31 mouse cellular contexts compared by ENCODE assay signal in genomic region chr2:168156361-168156760, GRCm38 (mm10). TPM values are rescaled to one million over a fixed set of nuclear protein-coding genes. Genes with fewer than 3 reads are reported as not detected.
DNase-seq lines count a peak whose midpoint lies in the region; ATAC-seq and TF ChIP-seq lines count a peak whose summit lies in the region.
"Had no signal": no experiment of that assay in that cellular context is flagged by ENCODE, and none has a peak within 500 bp of the region (broad histone marks: within the 10 kb centered on the region; RNA-seq: fewer than 3 reads in every experiment).

No protein-coding gene starts in this region.

- H3K9ac ChIP-seq in kidney, embryonic 15.5 days, result no peak overlapping the region
- H3K9ac ChIP-seq in midbrain, embryonic 13.5 days (replicated peaks), result no peak overlapping the region
- peak overlapping the region; percentile 34; the same call in 1 of the 2 replicates for H3K9ac ChIP-seq in ES-E14 (ENCODE audit: insufficient read depth, low read depth, low read length, poor library complexity, severe bottlenecking)
- H3K9ac ChIP-seq: embryonic facial prominence, embryonic 15.5 days; heart, embryonic 15.5 days; hindbrain, embryonic 12.5 days; intestine, embryonic 15.5 days; limb, embryonic 15.5 days; liver, embryonic 15.5 days; lung, embryonic 15.5 days had no signal

- no peaks in the 10 kb centered on the region for H3K36me3 ChIP-seq in kidney, embryonic 15.5 days
- H3K36me3 ChIP-seq in midbrain, embryonic 10.5 days, result no peaks in the 10 kb centered on the region
- no peaks in the 10 kb centered on the region for H3K36me3 ChIP-seq in midbrain, embryonic 13.5 days
- H3K36me3 ChIP-seq in ES-E14 (ENCODE audit: control insufficient read depth, insufficient read depth, low read length, poor library complexity, severe bottlenecking), result no peaks in the 10 kb centered on the region
- H3K36me3 ChIP-seq: embryonic facial prominence, embryonic 10.5 days; embryonic facial prominence, embryonic 15.5 days; heart, embryonic 15.5 days; hindbrain, embryonic 12.5 days; intestine, embryonic 15.5 days; limb, embryonic 10.5 days; limb, embryonic 15.5 days; liver, embryonic 15.5 days; lung, embryonic 15.5 days had no signal

- H3K27me3 ChIP-seq in kidney, embryonic 15.5 days, result no peaks in the 10 kb centered on the region
- H3K27me3 ChIP-seq in midbrain, embryonic 10.5 days (ENCODE audit: low read depth, poor library complexity, severe bottlenecking), result peaks cover 53% of the 10 kb centered on the region
- 0 out of 2 replicates have a peak, but pooled peaks cover 11% of the 10 kb centered on the region for H3K27me3 ChIP-seq in midbrain, embryonic 13.5 days
- H3K27me3 ChIP-seq: embryonic facial prominence, embryonic 15.5 days; heart, embryonic 15.5 days; intestine, embryonic 15.5 days; limb, embryonic 15.5 days; lung, embryonic 15.5 days had no signal

- no peak overlapping the region for H3K4me2 ChIP-seq in kidney, embryonic 15.5 days
- no peak overlapping the region for H3K4me2 ChIP-seq in midbrain, embryonic 13.5 days (replicated peaks)
- H3K4me2 ChIP-seq: embryonic facial prominence, embryonic 15.5 days; heart, embryonic 15.5 days; hindbrain, embryonic 12.5 days; intestine, embryonic 15.5 days; limb, embryonic 15.5 days; liver, embryonic 15.5 days; lung, embryonic 15.5 days had no signal

- peak overlapping the region; percentile 18; the same call in 1 of the 2 replicates for H3K27ac ChIP-seq in kidney, embryonic 15.5 days
- peak overlapping the region; percentile 67 for H3K27ac ChIP-seq in midbrain, embryonic 10.5 days (replicated peaks)
- no peak overlapping the region for H3K27ac ChIP-seq in midbrain, embryonic 13.5 days
- H3K27ac ChIP-seq in ES-E14 (ENCODE audit: insufficient read depth, low read depth, low read length, poor library complexity, severe bottlenecking), result no peak overlapping the region; the same call in 1 of the 2 replicates
- H3K27ac ChIP-seq: embryonic facial prominence, embryonic 15.5 days; heart, embryonic 15.5 days; hindbrain, embryonic 12.5 days; hindbrain, postnatal 0 days; intestine, embryonic 15.5 days; limb, embryonic 15.5 days; liver, embryonic 15.5 days; lung, embryonic 15.5 days; stomach, postnatal 0 days had no signal

- in situ Hi-C loops in ES-E14 (cut with MboI; ENCODE audit: low sequenced_read_pairs in 2 of 2, unreplicated experiment in 2 of 2), result no loop called here

- peaks cover 60% of the 10 kb centered on the region for H3K4me1 ChIP-seq in kidney, embryonic 15.5 days
- H3K4me1 ChIP-seq in midbrain, embryonic 10.5 days, result peaks cover 65% of the 10 kb centered on the region
- peaks cover 34% of the 10 kb centered on the region for H3K4me1 ChIP-seq in midbrain, embryonic 13.5 days (replicated peaks)
- peaks cover 9 to 48% of the 10 kb centered on the region in 2 experiments; a peak in 3 of 4 replicates for H3K4me1 ChIP-seq in ES-E14 (ENCODE audit: control insufficient read depth in 2 of 2, insufficient read depth in 2 of 2, low read length in 2 of 2, poor library complexity in 1 of 2)

- no peaks in the 10 kb centered on the region for H3K9me3 ChIP-seq in kidney, embryonic 15.5 days (replicated peaks)
- no peaks in the 10 kb centered on the region for H3K9me3 ChIP-seq in midbrain, embryonic 10.5 days (replicated peaks)
- H3K9me3 ChIP-seq in midbrain, embryonic 13.5 days, result no peaks in the 10 kb centered on the region
- no peaks in the 10 kb centered on the region for H3K9me3 ChIP-seq in ES-E14 (ENCODE audit: control insufficient read depth, insufficient read depth, low read depth, low read length)
- H3K9me3 ChIP-seq: embryonic facial prominence, embryonic 10.5 days; embryonic facial prominence, embryonic 15.5 days; heart, embryonic 15.5 days; hindbrain, embryonic 12.5 days; intestine, embryonic 15.5 days; limb, embryonic 10.5 days; limb, embryonic 15.5 days; liver, embryonic 15.5 days; lung, embryonic 15.5 days had no signal

- H3K4me3 ChIP-seq in kidney, embryonic 15.5 days (replicated peaks), result no peak overlapping the region
- no peak overlapping the region for H3K4me3 ChIP-seq in midbrain, embryonic 10.5 days
- no peak overlapping the region for H3K4me3 ChIP-seq in midbrain, embryonic 13.5 days (replicated peaks)
- H3K4me3 ChIP-seq in ES-E14 (ENCODE audit: insufficient read depth in 1 of 2, low read depth in 1 of 2, low read length in 2 of 2, poor library complexity in 1 of 2, severe bottlenecking in 1 of 2), result no peak overlapping the region
- H3K4me3 ChIP-seq: embryonic facial prominence, embryonic 10.5 days; embryonic facial prominence, embryonic 15.5 days; heart, embryonic 15.5 days; hindbrain, embryonic 12.5 days; intestine, embryonic 15.5 days; limb, embryonic 10.5 days; limb, embryonic 15.5 days; liver, embryonic 15.5 days; lung, embryonic 15.5 days had no signal

- no peak for DNase-seq in kidney, postnatal 10 days
- no peak for DNase-seq in midbrain, embryonic 10.5 days (ENCODE audit: low spot score)
- DNase-seq in ES-E14 (ENCODE audit: low read depth, low spot score), result no peak
- DNase-seq in ovary, postnatal 36 days (ENCODE audit: low spot score), result no peak
- no peak for DNase-seq in urinary bladder, postnatal 36 days (ENCODE audit: low spot score in 2 of 2)
- DNase-seq: adrenal gland, adult 2 months; adrenal gland, postnatal 36 days; cerebellum, adult 2 months; cerebellum, postnatal 14 days; gastrocnemius, postnatal 14 days; layer of hippocampus, adult 9-11 months; lung, postnatal 36 days; midbrain, embryonic 14.5 days; right cerebral cortex, postnatal 4 days; thymus, adult 2 months; thymus, postnatal 36 days had no signal

- 66% methylated on average over 14 of the region's 14 CpGs for WGBS in kidney, embryonic 15.5 days
- WGBS in midbrain, embryonic 10.5 days, result 27% methylated on average over 14 of the region's 14 CpGs
- 21% methylated on average over 14 of the region's 14 CpGs for WGBS in midbrain, embryonic 13.5 days

- no peak for ATAC-seq in kidney, embryonic 15.5 days (replicated peaks; ENCODE audit: low FRiP score)
- no peak for ATAC-seq in midbrain, embryonic 13.5 days
- ATAC-seq: activated CD4-positive, CD25-positive, alpha-beta regulatory T cell, adult 4 months; forebrain, embryonic 14.5 days; hindbrain, postnatal 0 days; intestine, embryonic 15.5 days had no signal

TF ChIP-seq in ES-E14, 5 proteins besides CTCF, POLR2A, EP300 and RAD21:
- TF ChIP-seq MAFK (IDR thresholded peaks at IDR 0.05; ENCODE audit: insufficient read depth, low read depth, low read length) (no peak), ZC3H11A (IDR thresholded peaks at IDR 0.05; ENCODE audit: borderline replicate concordance, low read depth, low read length) (no peak), CHD2 (IDR thresholded peaks at IDR 0.05; ENCODE audit: low read depth, low read length) (no peak), HCFC1 (IDR thresholded peaks at IDR 0.05; ENCODE audit: borderline replicate concordance, insufficient read depth, low read length) (no peak), ZNF384 (IDR thresholded peaks at IDR 0.05; ENCODE audit: low read depth, low read length) (no peak)

RNA-seq across cellular contexts. Expression of gene Adnp, which starts 50.6 kb away (rescaled TPM):
- 1.5 and 4.1 TPM in 2 replicates for polyA plus RNA-seq in kidney, embryonic 15.5 days (2015; fragmentation: Nextera tagmentation; extraction: Ambion mirVana)
- polyA plus RNA-seq in midbrain, embryonic 10.5 days (2016; fragmentation: Nextera tagmentation; extraction: Ambion mirVana), result 1.7 and 2.5 TPM in 2 replicates
- 2.5 and 5.1 TPM in 2 replicates for polyA plus RNA-seq in midbrain, embryonic 13.5 days (2015; fragmentation: Nextera tagmentation; extraction: Ambion mirVana)
- 13.2 and 15.9 TPM in 2 replicates for total RNA-seq in ES-E14 (2012; rRNA removed)

Comparison
In these comparisons a context has a peak if more than half of its experiments do, and no peak if none do; other contexts are left out.
1. H3K27ac ChIP-seq: peak in kidney, embryonic 15.5 days (single experiment) and midbrain, embryonic 10.5 days (single experiment); none in midbrain, embryonic 13.5 days (single experiment) and ES-E14 (single experiment).